Mouse (Mus musculus) heart, adult 11 months (tissue): ENCODE results near the gene Zbtb22.
"Not testable (repeated sequence)": the region's sequence is repeated elsewhere in the genome, so short reads cannot be mapped to it uniquely, and the experiment has no call there.

Source experiments
- DNase-seq: peaks from one replicate; pipeline ENCODE4 v3.0.0; 2022

Gene Zbtb22

GRCm38 (mm10) chr17:33915671-33916250 is at the start of gene Zbtb22, which contains the start of gene Tapbp:
Zbtb22 (plus strand) TSS chr17:33915904.
Tapbp (plus strand) TSS chr17:33915899.
- DNase-seq, result peak; percentile 100

- DNase-seq, result not testable (repeated sequence)
These were observed 42.2 kb upstream of the Zbtb22 start, which contains the start of gene Gm7029 for GRCm38 (mm10) chr17:33873537-33873936. Gm7029 (plus strand) TSS chr17:33873837.

DNA sequence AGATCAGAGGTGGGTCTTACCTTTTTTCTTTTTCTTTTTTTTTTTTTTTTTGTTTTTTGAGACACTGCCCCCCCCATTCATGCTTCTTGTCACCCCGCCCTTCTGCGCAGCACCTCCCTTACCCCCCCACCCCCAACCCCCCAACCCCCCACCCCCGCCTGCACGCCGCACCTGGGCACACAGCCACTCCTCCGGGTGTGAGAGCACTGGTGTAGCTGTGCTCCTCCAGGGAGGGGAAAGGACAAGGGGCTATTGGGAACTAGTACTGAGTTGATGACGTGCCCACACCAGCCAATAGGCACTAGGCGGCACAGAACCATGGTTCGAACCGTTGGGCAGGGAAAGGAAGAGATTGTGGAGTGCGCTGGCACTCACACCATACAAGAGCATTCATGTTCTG is 41.3 kb upstream of the Zbtb22 start:
- DNase-seq, result peak; percentile 89

- DNase-seq, result not testable (repeated sequence)
These were observed 39.9 kb upstream of the Zbtb22 start for GRCm38 (mm10) chr17:33875797-33876196.

DNA sequence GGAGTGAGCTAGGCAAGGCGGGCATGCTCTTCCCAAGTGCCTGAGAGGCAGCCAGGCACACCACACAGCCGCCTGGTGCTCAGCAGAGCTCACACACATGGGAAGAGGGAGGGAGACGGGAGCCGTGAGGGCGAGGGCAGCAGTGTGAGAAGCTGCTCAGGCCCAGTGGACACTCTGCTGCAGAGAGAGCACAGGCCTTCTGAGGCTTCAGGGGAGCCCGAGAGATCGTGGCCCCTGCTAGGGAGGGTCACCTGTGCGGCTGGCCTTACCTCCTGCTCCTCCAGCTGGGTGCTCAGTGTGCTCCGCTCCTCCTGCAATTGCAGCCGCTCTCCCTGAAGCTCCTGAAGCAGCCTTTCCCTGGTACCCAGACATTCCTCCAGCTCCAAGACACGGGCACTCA is 31.4 kb upstream of the Zbtb22 start:
- DNase-seq, result peak; percentile 79

DNA sequence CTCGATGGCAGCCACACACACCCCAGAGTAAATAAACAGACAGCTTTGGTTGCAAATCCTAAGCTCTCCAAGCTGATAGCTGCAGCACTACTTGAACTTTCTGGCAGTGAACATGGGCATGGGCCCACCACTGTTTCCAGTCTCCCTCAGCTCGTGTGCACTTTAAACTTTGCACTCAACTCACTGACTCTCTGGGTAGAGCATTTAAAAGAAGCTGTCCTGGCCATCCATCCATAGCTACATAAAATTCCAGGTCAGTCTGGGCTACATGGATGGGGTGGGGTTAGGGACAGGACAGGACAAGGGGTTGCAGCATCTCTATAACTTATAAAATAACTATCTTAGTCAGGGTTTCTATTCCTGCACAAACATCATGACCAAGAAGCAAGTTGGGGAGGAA is 27.9 kb upstream of the Zbtb22 start:
- peak; percentile 73 for DNase-seq

DNA sequence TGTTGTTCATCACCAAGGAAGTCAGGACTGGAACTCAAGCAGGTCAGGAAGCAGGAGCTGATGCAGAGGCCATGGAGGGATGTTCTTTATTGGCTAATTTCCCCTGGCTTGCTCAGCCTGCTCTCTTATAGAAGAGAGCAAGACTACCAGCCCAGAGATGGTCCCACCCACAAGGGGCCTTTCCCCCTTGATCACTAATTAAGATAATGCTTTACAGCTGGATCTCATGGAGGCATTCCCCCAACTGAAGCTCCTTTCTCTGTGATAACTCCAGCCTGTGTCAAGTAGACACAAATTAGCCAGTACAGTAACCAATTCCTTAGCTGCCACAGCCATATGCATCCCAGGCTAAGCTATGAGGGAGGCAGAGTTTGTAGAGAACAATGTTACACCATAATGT is 27.5 kb upstream of the Zbtb22 start:
- DNase-seq, result peak; percentile 78

DNA sequence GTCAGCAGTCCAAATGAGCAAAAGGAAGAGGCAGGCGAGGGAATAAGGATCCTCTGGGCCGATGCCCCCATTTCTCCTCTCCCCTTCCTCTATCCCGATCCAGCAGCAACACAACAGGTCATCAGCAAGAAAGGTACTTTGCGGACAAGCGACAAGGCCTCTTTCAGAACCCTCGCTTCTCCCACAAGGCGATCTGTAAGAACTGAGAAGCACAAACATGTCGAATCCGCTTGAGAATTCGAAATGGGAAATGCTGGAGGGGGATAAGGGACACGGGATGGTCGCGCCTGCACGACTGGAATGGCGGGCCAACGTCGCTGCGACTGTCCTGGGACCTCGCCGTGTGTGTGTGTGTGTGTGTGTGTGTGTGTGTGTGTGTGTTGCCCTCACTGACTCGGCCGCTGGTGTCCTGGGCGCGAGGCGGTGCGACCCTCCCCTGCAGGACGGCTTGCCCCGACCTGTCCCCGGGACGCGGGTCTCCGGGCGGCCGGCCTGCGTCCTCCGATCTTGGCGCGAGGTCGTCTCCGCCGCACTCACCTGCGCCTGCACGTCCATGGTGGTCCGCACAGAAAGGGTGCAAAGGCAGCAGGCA is 25.7 kb upstream of the Zbtb22 start:
- DNase-seq, result not testable (repeated sequence)

DNA sequence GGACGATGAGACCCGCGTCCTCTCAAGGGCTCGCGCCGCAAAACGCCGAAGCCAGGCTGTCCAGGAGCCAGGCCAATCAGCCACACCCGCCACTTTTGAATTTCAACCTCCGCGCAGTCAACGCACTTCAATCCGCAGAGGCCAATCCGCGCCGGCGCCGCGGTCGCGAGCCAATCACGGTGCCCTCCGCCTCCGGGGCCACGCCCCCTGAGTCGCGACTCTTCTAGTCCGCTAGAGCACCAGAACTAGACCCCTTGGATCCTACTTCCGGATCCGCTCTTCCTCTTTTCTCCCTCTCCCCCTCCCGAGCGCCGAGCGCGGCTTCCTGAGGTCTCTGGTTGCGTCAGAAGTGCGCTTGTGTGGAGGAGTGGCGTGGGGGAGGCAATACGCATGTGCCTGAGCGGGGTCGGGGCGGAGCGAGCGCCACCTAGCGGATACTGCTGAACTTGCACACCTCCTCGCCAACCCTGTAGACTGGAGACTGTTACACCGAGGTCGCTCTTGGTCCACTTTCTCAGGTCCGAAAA is 25.1 kb upstream of the Zbtb22 start, which contains the start of gene Kifc1:
Kifc1 (minus strand) TSS at position 129 of the 527 bp plus-strand sequence.
- DNase-seq, result peak; percentile 100

DNA sequence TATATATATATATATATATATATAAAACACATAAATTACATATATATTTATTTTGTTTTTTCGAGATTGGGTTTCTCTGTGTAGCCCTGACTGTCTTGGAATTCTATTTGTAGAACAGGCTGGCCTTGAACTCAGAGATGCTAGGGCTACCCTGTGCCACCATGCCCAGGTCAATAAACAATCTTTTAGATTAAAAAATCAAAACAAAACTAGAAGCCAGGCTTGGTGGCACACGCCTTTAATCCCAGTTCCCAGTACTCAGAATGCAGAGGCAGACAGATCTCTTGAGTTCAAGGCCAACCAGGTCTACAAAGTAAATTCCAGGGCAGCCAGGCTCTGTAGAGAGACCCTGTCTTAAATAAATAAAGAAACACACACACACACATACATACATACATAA is 24.3 kb upstream of the Zbtb22 start:
- DNase-seq, result peak; percentile 74

DNA sequence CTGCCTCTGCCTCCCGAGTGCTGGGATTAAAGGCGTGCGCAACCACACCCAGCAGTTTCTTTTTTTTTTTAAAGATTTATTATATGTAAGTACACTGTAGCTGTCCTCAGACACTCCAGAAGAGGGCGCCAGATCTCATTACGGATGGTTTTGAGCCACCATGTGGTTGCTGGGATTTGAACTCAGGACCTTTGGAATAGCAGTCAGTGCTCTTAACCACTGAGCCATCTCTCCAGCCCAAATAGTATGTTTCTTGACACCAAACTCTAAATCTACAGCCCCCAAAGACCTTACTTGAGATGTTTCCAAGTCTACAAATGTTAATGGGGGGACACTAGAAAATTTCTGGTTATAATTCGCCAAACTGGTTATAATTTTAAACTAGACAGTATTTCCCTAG is 23.8 kb upstream of the Zbtb22 start:
- DNase-seq, result not testable (repeated sequence)

DNA sequence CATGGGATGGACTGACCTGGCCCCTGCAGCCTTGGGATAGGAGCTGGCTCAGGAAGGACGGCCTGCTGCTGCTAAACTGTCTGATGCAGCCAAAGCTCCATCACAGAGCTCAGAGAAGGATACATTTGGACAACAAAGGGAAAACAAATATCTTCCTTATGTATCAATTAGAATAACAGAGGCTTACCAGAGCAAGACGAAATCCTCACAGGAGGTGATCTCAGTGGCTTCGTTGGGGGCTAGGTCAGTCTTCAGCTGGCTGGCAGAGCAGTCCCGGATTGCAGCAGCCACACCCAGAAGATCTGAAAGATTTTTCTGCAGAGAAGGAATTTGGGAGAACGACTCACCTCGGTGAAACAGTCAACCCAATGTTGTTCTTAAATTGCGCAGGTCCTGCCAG is 23.3 kb upstream of the Zbtb22 start:
- DNase-seq, result peak; percentile 82

- peak; percentile 82 for DNase-seq
These were observed 22.7 kb upstream of the Zbtb22 start for GRCm38 (mm10) chr17:33893011-33893410.

GRCm38 (mm10) chr17:33897114-33897794 is 18.4 kb upstream of the Zbtb22 start:
- DNase-seq, result peak; percentile 90

- peak; percentile 94 for DNase-seq
These were observed 17.5 kb upstream of the Zbtb22 start for GRCm38 (mm10) chr17:33898193-33898592.

DNA sequence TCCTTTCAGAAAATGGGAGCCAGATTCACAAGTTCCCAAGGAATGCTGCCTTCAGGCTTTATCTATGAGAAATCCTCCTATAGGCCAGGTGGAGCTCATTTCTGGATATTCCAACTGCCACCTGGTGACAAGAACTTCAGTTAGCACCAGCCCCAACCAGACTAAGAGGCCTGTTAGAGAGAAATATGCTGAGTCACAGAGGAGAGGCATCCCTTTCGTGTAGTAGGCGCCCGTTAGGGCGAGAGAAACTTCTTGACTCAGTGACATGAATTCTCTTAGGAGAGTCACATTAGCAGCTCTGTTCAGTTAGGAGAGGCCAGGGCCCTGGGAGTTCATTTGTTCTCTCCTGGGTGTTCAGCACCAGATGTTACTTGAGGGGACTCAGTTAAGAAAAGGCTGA is 16.1 kb upstream of the Zbtb22 start:
- DNase-seq, result peak; percentile 55

DNA sequence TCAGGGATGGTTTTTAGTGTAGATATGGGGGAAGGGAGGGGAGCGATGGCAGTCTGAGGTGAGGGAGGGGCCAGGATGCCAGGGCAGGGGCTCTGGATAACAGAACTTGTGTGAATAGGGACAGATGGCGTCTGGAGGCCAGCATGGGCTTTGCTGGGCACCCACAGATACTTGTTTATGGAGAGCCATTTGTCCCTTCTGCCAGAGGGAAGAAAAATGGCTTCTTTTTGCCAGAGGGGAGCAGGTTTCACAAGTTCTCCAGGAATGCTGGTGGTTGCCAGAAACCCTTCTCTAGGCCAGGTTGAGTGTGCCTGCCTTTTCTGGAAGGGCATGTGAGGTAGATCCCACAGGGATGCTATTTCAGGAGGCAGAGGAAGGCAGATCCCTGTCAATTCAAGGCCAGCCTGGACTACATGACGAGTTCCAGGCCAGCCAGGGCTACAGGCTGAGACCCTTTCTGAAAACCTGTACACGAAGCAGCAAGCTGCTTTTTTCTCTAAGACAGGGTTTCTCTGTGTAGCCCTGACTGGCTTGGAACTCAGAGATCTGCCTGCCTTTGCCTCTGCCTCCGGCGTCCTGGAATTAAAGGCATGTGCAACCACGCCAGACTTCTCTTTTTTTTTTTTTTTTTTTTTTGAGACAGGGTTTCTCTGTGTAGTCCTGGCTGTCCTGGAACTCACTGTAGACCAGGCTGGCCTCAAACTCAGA is 15.3 kb upstream of the Zbtb22 start:
- DNase-seq, result no peak

DNA sequence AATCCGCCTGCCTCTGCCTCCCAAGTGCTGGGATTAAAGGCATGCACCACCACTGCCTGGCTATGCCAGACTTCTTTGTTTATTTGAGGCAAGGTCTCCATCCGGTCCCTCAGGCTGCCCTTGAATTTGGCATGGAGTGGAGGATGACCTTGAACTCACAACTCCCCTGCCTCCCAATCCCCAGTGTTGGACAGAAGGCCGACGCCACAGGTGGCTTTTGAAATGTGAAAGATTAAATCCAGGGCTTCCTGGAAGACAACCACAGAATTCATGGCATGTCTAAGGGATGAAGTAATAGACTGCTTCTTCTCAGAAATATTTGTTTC is 14.8 kb upstream of the Zbtb22 start:
- DNase-seq, result no peak

DNA sequence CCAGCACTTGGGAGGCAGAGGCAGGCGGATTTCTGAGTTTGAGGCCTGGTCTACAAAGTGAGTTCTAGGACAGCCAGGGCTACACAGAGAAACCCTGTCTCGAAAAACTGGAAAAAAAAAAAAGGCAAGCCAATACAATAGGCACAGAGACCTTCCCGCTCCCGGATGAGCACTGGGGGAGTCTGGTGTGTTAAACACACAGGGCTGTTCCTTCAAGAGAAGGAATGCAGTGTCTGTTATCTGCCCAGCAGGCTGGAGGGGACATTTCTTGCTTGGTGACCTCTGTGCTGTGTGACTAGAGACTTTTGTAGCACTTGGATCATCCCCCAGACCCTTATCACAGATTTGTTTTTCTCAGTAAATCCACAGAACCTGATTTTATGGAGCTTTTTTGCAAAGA is 14.1 kb upstream of the Zbtb22 start:
- no peak for DNase-seq

GRCm38 (mm10) chr17:33902079-33902478 is 13.6 kb upstream of the Zbtb22 start:
- DNase-seq, result no peak

DNA sequence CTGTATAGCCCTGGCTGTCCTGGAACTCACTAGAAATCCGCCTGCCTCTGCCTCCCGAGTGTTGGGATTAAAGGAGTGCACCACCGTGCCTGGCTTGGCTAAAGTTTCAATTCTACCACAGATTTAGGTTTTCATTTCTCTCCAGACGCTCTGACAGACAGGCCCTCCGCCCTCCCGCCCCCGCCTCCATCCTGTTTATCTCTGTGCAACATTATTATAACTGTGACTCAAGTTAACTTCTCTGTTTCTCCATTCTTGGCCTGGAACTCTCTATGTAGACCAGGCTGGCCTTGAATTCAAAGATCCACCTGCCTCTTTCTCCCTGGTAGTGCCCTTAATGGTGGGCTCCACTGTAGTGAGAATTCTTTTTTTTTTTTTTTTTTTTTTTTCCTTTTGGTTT is 13.2 kb upstream of the Zbtb22 start:
- no peak for DNase-seq

GRCm38 (mm10) chr17:33903911-33904651 is 11.6 kb upstream of the Zbtb22 start:
- DNase-seq, result not testable (repeated sequence)

- DNase-seq, result not testable (repeated sequence)
These were observed 10.9 kb upstream of the Zbtb22 start, which contains the start of gene Platr17 for GRCm38 (mm10) chr17:33904835-33905234. Platr17 (plus strand) TSS chr17:33905135.
